ENCODE assay signal across 13 mouse cellular contexts in the genomic region with DNA sequence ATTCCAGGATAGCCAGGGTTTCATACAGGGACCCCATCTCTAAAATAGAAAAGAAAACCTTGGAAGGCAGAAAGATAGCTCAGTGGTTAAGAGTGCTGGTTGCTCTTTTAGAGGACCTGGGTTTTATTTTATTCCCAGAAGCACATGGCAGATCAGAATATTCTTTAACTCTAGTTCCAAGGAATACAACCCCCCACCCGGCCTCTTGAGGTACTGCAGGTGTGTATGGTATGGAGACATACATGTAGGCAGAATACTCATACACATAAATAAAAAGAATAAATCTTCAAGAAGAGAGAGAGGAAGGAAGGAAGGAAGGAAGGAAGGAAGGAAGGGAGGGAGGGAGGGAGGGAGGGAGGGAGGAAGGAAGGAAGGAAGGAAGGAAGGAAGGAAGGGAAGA.
"Had no signal": no experiment of that assay in that cellular context is flagged by ENCODE, and none has a peak within 500 bp of the region (broad histone marks: within the 10 kb centered on the region; RNA-seq: fewer than 3 reads in every experiment).

No protein-coding gene starts in this region.

- H3K4me1 ChIP-seq: limb, embryonic 13.5 days; midbrain, embryonic 10.5 days; neural tube, embryonic 15.5 days had no signal

- H3K4me3 ChIP-seq: limb, embryonic 13.5 days; liver, embryonic 13.5 days; midbrain, embryonic 10.5 days; myocyte; neural tube, embryonic 15.5 days had no signal

- ATAC-seq: lung, postnatal 0 days had no signal

- H3K27ac ChIP-seq: limb, embryonic 13.5 days; midbrain, embryonic 10.5 days; neural tube, embryonic 15.5 days; stomach, postnatal 0 days had no signal

- DNase-seq: layer of hippocampus, adult 9-11 months; left cerebral cortex, postnatal 4 days; liver, embryonic 13.5 days; lung, adult 2 months; midbrain, embryonic 14.5 days; thymus, adult 2 months; thymus, postnatal 25 days had no signal

- H3K9me3 ChIP-seq: limb, embryonic 13.5 days; liver, embryonic 13.5 days; midbrain, embryonic 10.5 days; neural tube, embryonic 15.5 days had no signal

- H3K36me3 ChIP-seq: limb, embryonic 13.5 days; liver, embryonic 13.5 days; midbrain, embryonic 10.5 days; neural tube, embryonic 15.5 days had no signal

- H3K9ac ChIP-seq: limb, embryonic 13.5 days; neural tube, embryonic 15.5 days had no signal
